Mouse (Mus musculus) heart, adult 2 months (tissue): Measurements from ENCODE around the gene Tlr8. TPM values are rescaled to one million over a fixed set of nuclear protein-coding genes. Genes with fewer than 3 reads are reported as not detected.

Experiments used
- DNase-seq, 2 experiments: peaks; one replicate each; pipeline ENCODE4 v3.0.0; 2021
- H3K27ac ChIP-seq: fragments of 200-600 bp; 2 replicates; pipeline ENCODE4 v1.8.1; 2022
- H3K27me3 ChIP-seq: fragments of 200-500 bp; 2 replicates; pipeline ENCODE4 v1.6.1; 2012; ENCODE audit warnings: mild to moderate bottlenecking, low read length, inconsistent platforms, mixed read lengths; ENCODE audit not compliant: control insufficient read depth, insufficient read depth
- H3K36me3 ChIP-seq: fragments of 200-500 bp; 2 replicates; pipeline ENCODE4 v1.6.1; 2012; ENCODE audit warnings: low read length, inconsistent platforms; ENCODE audit not compliant: control insufficient read depth, insufficient read depth
- H3K4me1 ChIP-seq: fragments of 200-500 bp; 2 replicates; pipeline ENCODE4 v1.6.1; 2011; ENCODE audit warnings: low read length; ENCODE audit not compliant: control insufficient read depth, insufficient read depth
- H3K4me3 ChIP-seq: fragments of 200-600 bp; 2 replicates; pipeline ENCODE4 v1.8.1; 2022
- H3K79me2 ChIP-seq: fragments of 200-500 bp; replicated peaks from 2 replicates; pipeline ENCODE4 v1.6.1; 2012; ENCODE audit warnings: mild to moderate bottlenecking, inconsistent platforms, low read length, moderate library complexity, mixed read lengths; ENCODE audit not compliant: control insufficient read depth, insufficient read depth
- H3K9ac ChIP-seq: fragments of 200-500 bp; 2 replicates; pipeline ENCODE4 v1.6.1; 2012; ENCODE audit warnings: low read depth, mild to moderate bottlenecking, control low read depth, inconsistent platforms, low read length, mixed read lengths
- CTCF ChIP-seq: fragments of 200-600 bp; IDR thresholded peaks from 2 replicates; pipeline ENCODE4 v1.8.1; 2022; ENCODE audit warnings: antibody characterized with exemption, mild to moderate bottlenecking, moderate library complexity
- EP300 ChIP-seq: fragments of 200-500 bp; IDR thresholded peaks from 2 replicates; pipeline ENCODE4 v1.6.1; 2011; ENCODE audit warnings: low read depth, low read length, control low read depth; ENCODE audit not compliant: insufficient read depth
- POLR2A ChIP-seq: fragments of 200-500 bp; IDR thresholded peaks from 2 replicates; pipeline ENCODE4 v1.6.1; 2011; ENCODE audit warnings: mild to moderate bottlenecking, low read depth, low read length, control low read depth; ENCODE audit not compliant: insufficient read depth
- WGBS: fragments of 180-500 bp; shearing (Covaris S2); methylation state at CpG from one replicate; pipeline ENCODE4 v1.1.7; 2018; 5-methylcytosine and 5-hydroxymethylcytosine counted together
- intact Hi-C: fragments of 180-260 bp; cut with DNase I; formaldehyde crosslinking; loops from one replicate; pipeline ENCODE4 v1.15.1; 2025
- polyA plus RNA-seq: library from polyadenylated mRNA; depleted of rRNA; stranded (reverse); fragments of >200 nt; gene quantifications from 2 replicates; pipeline ENCODE4 v1.2.3, GENCODE M21; 2012
- total RNA-seq, 2 experiments: library from RNA; stranded (reverse); gene quantifications; 2 replicates each; pipeline ENCODE4 v1.2.3; 2021

Gene Tlr8
- total and polyA plus RNA-seq, 3 experiments = 0.59 to 1.9 (median 1.3) TPM

GRCm38 (mm10) chrX:167208978-167209754, 55.0 kb downstream of the Tlr8 start, which contains the start of gene Tmsb4x:
TSS of gene Tmsb4x (minus strand) at chrX:167209315.
- intact Hi-C loops = loop anchor here (10.0 kb wide), 3 partner anchors 54 to 174 kb away; no protein-coding TSS in a partner anchor
- DNase-seq = peak; percentile 89 to 90
- Histone ChIP-seq H3K79me2 (no peaks in the 10 kb centered on the region), H3K9ac (peak within 1 kb of the TSS; percentile 98), H3K4me1 (peaks cover 8% of the 10 kb centered on the region), H3K27ac (peak within 1 kb of the TSS; percentile 94), H3K4me3 (peak within 1 kb of the TSS; percentile 56), H3K36me3 (peaks cover 8% of the 10 kb centered on the region), H3K27me3 (no peaks in the 10 kb centered on the region)
- TF ChIP-seq POLR2A (peak; percentile 100), CTCF (no peak), EP300 (peak; percentile 73; the same call in 1 of the 2 replicates)
- 14% methylated on average over 39 of the region's 39 CpGs for WGBS

- H3K27ac ChIP-seq = peak overlapping the region; percentile 94
- peak overlapping the region; percentile 98 for H3K9ac ChIP-seq
- H3K27me3 ChIP-seq = no peaks in the 10 kb centered on the region
- H3K36me3 ChIP-seq = peaks cover 8% of the 10 kb centered on the region
- 20% methylated on average over 16 of the region's 16 CpGs for WGBS
- peak overlapping the region; percentile 56 for H3K4me3 ChIP-seq
- peaks cover 8% of the 10 kb centered on the region for H3K4me1 ChIP-seq
- H3K79me2 ChIP-seq = no peaks in the 10 kb centered on the region
- no peak for TF ChIP-seq POLR2A
- TF ChIP-seq CTCF = no peak
- TF ChIP-seq EP300 = no peak
- DNase-seq = peak; percentile 60 to 61
- intact Hi-C loops = loop anchor here (10.0 kb wide), 3 partner anchors 54 to 174 kb away; no protein-coding TSS in a partner anchor
These were observed 55.7 kb downstream of the Tlr8 start for GRCm38 (mm10) chrX:167208506-167208820.

GRCm38 (mm10) chrX:167207741-167208505, 56.2 kb downstream of the Tlr8 start:
- TF ChIP-seq POLR2A (0 out of 2 replicates have a peak, but pooled peaks have one; percentile 12), EP300 (no peak)
- Histone ChIP-seq H3K27me3 (no peaks in the 10 kb centered on the region), H3K36me3 (peaks cover 8% of the 10 kb centered on the region), H3K9ac (peak overlapping the region; percentile 98), H3K4me1 (peaks cover 8% of the 10 kb centered on the region), H3K79me2 (no peaks in the 10 kb centered on the region), H3K27ac (peak overlapping the region; percentile 94), H3K4me3 (peak overlapping the region; percentile 56)
- intact Hi-C loops = loop anchor here (10.0 kb wide), 3 partner anchors 53 to 173 kb away; no protein-coding TSS in a partner anchor
- 21% methylated on average over 25 of the region's 25 CpGs for WGBS
- peak; percentile 45 to 59 for DNase-seq

GRCm38 (mm10) chrX:167205813-167206520, 58.2 kb downstream of the Tlr8 start:
- Histone ChIP-seq H3K9ac (no peak overlapping the region), H3K4me3 (peak overlapping the region; percentile 19; the same call in 1 of the 2 replicates), H3K36me3 (peaks cover 8% of the 10 kb centered on the region), H3K27ac (peak overlapping the region; percentile 10), H3K27me3 (no peaks in the 10 kb centered on the region), H3K79me2 (no peaks in the 10 kb centered on the region), H3K4me1 (peaks cover 3% of the 10 kb centered on the region)
- intact Hi-C loops = loop anchor here (10.0 kb wide), 3 partner anchors 51 to 171 kb away; no protein-coding TSS in a partner anchor
- WGBS = 37% methylated on average over 8 of the region's 8 CpGs
- DNase-seq = no peak
- TF ChIP-seq CTCF (no peak), EP300 (0 out of 2 replicates have a peak, but pooled peaks have one; percentile 14), POLR2A (peak; percentile 11; the same call in 1 of the 2 replicates)

GRCm38 (mm10) chrX:167201365-167201764, 62.8 kb downstream of the Tlr8 start:
- no peak for TF ChIP-seq POLR2A
- TF ChIP-seq EP300 = no peak
- no peak for TF ChIP-seq CTCF
- Histone ChIP-seq H3K4me1 (no peaks in the 10 kb centered on the region; the same call in 1 of the 2 replicates), H3K9ac (no peak overlapping the region), H3K27me3 (no peaks in the 10 kb centered on the region), H3K36me3 (peaks cover under 1% of the 10 kb centered on the region; the same call in 1 of the 2 replicates), H3K79me2 (no peaks in the 10 kb centered on the region), H3K4me3 (no peak overlapping the region), H3K27ac (peak overlapping the region; percentile 17)
- intact Hi-C loops = loop anchor here (10.0 kb wide), 3 partner anchors 47 to 167 kb away; no protein-coding TSS in a partner anchor
- WGBS = 49% methylated on average over 2 of the region's 2 CpGs
- no peak for DNase-seq
